Mouse (Mus musculus): ENCODE results near the gene Cbln1.

- TF ChIP-seq CTCF (IDR thresholded peaks at IDR 0.05; ENCODE audit: control insufficient read depth, insufficient read depth, insufficient read length) (no peak), MAX (IDR thresholded peaks at IDR 0.05) (no peak), USF1 (IDR thresholded peaks at IDR 0.05; ENCODE audit: low read depth) (no peak), MYOG (IDR thresholded peaks at IDR 0.05; ENCODE audit: control insufficient read depth, extremely low read depth, insufficient read length) (no peak), FOSL1 (IDR thresholded peaks at IDR 0.05; ENCODE audit: insufficient read depth, low read length, poor library complexity, severe bottlenecking) (no peak), CEBPB (IDR thresholded peaks at IDR 0.05; ENCODE audit: low read depth) (no peak)
Observed at GRCm38 (mm10) chr8:87517132-87517531, 44.7 kb upstream of the Cbln1 start.

Measured in C2C12 (cell line).